Mouse (Mus musculus) common myeloid progenitor, adult 5-6 weeks (primary cell): ENCODE measurements around the gene Gm47283. TPM values are rescaled to one million over a fixed set of nuclear protein-coding genes. Genes with fewer than 3 reads are reported as not detected.
"Not testable (repeated sequence)": the region's sequence is repeated elsewhere in the genome, so short reads cannot be mapped to it uniquely, and the experiment has no call there.

Experiments
- ATAC-seq: replicated peaks from 2 replicates; pipeline ENCODE4 v1.8.0; 2016; ENCODE audit warnings: low read depth, mild to moderate bottlenecking, moderate TSS enrichment, inconsistent platforms; ENCODE audit not compliant: poor library complexity, severe bottlenecking
- total RNA-seq: library from RNA; stranded (forward); fragments of 200-1000, 187-1606 nt; gene quantifications from 2 replicates; pipeline ENCODE4 v1.2.3, GENCODE M21; 2017

The Gm47283 gene
- total RNA-seq, result not detected in 2 replicates

DNA sequence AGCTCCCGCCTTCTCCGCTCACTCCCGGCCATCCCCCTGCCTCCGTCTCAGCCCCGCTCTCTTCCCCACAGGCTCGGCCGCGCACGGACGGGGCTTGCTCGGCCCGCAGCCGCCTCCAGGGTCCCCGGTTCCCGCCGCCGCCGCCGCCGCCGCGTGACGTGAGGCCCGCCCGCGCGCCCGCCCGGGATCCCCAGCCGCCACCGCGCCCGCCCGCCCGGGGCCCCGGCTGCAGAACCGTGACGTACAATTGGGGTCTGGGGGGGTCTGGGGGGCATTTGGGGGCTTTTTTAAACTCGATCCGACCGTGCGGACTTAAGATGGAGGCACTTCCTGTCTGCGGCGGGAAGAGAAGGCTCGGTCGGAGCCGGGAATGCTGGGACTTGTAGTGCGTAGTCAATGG, at the start of gene Gm47283:
TSS of gene Gm47283 (plus strand) at position 301 of the 400 bp plus-strand sequence.
- not testable (repeated sequence) for ATAC-seq

DNA sequence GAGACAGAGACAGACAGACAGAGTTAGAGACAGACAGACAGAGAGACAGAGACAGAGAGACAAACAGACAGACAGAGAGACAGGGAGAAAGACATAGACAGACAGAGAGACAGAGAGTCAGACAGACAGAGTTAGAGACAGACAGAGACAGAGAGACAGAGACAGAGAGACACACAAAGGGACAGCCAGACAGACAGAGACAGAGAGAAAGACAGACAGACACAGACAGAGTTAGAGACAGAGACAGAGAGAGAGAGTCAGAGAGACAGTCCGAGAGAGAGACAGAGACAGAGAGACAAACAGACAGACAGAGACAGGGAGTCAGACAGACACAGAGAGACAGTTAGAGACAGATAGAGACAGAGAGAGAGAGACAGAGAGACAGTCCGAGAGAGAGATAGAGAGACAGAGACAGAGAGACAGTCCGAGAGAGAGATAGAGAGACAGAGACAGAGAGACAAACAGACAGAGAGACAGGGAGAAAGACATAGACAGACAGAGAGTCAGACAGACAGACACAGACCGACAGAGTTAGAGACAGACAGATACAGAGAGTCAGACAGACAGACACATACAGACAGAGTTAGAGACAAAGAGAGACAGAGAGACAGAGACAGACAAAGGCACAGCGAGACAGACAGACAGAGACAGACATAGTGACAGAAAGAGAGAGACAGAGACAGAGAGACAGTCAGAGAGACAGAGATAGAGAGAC, 49.2 kb upstream of the Gm47283 start:
- not testable (repeated sequence) for ATAC-seq

DNA sequence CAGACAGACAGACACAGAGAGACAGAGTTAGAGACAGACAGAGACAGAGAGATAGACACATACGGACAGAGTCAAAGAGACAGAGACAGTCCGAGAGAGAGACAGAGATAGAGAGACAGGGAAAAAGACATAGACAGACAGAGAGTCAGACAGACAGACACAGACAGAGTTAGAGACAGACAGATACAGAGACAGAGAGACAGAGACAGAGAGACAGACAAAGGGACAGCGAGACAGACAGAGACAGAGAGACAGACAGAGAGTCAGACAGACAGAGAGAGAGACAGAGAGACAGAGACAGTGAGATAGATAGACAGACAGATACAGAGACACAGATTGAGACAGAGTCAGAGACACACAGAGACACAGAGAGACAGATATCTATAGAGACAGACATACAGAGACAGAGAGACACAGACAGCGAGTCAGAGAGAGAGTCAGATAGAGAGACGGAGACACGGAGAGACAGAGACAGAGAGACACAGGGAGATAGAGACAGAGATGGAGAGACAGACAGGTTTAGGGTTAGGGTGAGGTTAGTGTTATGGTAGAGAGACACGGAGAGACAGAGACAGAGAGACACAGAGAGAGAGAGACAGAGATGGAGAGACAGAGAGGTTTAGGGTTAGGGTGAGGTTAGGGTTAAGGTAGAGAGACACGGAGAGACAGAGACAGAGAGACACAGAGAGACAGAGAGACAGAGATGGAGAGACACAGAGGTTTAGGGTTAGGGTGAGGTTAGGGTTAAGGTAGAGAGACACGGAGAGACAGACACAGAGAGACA, 48.1 kb upstream of the Gm47283 start:
- ATAC-seq, result not testable (repeated sequence)

DNA sequence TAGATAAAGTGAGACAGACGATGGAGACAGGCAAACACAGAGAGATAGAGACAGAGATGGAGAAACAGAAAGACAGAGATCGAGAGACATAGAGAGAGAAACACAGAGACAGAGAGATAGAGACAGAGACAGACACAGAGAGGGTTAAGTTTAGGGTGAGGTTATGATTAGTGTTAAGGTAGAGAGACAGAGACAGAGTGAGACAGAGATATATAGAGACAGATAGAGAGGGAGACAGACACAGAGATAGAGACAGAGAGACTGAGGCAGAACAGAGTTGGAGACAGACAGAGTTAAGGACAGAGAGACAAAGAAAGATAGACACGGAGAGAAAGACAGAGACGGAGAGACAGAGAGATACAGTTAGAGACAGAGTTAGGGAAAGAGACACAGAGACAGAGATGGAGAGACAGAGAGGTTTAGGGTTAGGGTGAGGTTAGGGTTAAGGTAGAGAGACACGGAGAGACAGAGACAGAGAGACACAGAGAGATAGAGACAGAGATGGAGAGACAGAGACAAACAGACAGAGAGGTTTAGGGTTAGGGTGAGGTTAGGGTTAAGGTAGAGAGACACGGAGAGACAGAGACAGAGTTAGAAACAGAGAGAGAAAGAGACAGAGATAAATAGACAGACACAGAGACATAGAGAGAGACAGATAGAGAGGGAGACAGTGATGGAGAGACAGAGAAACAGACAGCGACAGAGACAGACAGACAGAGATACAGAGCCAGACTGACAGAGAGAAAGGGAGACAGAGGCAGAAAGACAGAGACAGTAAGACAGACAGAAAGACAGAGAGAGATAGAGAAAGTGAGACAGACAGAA, 46.7 kb upstream of the Gm47283 start:
- no peak for ATAC-seq

DNA sequence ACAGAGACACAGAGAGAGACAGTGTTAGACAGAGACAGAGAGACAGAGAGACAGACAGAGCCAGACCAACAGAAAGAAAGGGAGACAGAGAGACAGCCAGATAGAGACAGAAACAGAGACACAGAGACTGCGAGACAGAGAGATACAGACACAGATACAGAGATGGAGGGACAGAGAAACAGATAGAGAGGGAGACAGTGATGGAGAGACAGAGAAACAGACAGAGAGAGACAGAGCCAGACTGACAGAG, 46.2 kb upstream of the Gm47283 start:
- no peak for ATAC-seq

DNA sequence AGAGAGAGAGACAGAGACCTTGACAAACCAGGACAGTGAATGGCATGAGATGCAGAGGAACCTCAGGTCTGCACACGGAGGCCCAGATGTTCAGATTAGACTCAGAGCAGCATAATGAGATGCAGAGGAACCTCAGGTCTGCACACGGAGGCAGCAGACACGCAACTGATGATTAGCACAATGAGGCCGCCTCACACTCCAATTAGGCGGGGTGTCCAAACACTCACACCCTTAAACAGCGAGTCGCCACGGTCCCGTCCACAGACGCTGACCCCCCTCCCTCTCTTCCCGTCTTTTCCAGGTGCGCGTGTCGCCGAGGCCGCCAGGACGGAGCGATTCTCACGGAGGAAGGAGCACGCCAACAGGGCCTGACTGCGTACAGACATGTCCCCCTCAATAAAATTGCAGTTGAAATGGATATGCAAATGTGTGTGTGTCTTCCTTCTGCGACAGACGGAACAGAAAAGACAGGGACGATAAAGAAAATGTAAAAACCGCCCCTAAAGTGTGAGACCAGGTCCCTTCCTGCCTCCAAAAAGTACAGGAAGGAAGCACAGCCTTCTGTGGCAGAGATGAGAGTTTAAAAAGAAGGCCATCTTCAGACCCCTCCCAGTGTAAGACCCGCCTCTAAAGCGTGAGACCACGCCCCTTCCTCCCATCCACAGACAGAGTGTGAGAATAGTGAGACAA, 45.6 kb upstream of the Gm47283 start:
- peak; percentile 9 for ATAC-seq

DNA sequence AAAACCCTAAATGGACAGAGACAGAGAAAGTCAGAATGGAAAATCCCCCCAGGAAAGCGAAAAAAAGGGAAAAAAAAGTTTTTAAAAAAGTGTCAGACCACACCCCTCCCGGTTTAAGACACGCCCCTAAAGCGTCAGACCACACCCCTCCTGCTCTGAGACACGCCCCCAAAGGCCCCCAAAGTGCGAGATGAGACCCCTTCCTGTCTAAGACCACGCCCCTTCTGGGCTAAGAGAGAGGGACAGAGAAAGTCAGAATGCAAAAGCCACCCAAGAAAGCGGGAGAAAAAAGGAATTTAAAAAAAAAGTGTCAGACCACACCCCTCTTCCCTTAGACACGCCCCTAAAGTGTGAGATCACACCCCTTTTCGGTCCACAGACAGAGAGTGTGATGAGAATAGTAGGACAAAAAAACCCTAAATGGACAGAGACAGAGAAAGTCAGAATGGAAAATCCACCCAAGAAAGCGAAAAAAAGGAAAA, 45.0 kb upstream of the Gm47283 start:
- peak; percentile 13 for ATAC-seq

DNA sequence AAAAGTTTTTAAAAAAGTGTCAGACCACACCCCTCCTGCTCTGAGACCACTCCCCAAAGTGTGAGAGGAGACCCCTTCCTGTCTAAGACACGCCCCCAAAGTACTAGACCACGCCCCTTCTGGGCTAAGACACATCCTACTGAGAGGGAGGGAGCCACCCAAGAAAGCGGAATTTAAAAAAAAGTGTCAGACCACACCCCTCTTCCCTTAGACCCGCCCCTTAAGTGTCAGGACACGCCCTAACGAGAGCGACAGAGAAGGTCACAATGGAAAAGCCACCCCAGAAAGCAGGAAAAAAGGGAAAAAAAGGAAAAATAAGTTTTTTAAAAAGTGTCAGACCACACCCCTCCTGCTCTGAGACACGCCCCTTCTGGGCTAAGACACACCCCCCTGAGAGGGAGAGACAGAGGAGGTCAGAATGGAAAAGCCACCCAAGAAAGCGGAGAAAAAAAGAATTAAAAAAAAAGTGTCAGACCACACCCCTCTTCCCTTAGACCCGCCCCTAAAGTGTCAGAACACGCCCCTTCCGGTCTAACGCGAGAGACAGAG, 44.5 kb upstream of the Gm47283 start:
- ATAC-seq, result peak; percentile 23

DNA sequence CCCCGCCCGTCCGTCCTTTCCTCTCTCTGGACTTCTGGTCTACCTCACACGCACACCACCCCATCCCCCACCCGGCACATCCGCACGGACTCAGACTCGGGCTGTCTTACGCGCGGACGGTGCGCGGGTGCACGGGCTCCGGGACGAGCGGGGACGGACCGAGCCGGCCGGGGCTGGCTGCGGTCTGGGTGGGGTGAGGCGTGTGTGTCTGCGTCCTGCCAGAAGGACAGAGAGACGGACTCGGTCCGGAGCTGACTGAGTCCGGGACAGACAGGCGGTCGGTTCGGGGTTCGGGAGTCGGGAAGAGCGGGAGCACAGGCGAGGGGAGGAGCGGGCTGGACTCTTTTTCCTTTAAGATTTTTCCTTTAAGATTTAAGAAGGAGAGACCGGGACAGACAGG, 43.5 kb upstream of the Gm47283 start:
- ATAC-seq, result not testable (repeated sequence)

DNA sequence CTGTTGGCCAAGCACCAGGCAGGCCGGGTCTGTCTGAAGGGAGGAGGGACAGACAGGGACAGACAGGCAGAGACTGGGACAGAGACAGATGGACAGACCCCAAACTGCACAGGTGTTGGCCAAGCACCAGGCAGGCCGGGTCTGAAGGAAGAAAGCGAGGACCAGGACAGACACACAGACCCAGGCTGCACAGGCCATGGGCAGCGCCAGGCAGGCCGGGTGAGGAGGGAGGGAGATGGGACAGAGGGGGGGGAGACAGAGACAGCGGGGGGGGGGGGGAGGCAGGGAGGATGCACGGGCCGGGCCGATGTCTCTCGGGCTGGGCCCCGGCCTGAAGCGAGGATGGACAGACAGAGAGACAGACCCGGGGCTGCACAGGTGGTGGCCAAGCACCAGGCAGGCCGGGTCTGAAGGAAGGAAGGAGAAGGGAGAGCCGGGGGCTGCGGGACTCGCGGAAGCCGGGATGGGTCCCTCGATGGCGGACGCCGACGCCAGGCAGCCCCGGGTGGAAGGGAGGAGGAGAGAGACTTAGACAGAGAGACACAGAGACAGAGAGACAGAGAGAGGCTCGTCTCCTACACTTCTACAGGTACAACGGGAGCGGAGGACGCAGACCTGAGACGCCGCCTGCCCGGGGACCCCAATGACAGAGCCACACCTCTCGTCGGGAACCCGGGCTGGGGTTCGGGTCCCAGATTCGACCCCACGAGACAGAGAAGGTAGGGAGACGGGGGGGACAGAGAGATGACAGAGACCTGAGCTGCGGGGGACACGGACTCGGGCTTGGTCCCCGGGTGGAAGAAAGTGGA, 42.9 kb upstream of the Gm47283 start:
- ATAC-seq, result not testable (repeated sequence)

DNA sequence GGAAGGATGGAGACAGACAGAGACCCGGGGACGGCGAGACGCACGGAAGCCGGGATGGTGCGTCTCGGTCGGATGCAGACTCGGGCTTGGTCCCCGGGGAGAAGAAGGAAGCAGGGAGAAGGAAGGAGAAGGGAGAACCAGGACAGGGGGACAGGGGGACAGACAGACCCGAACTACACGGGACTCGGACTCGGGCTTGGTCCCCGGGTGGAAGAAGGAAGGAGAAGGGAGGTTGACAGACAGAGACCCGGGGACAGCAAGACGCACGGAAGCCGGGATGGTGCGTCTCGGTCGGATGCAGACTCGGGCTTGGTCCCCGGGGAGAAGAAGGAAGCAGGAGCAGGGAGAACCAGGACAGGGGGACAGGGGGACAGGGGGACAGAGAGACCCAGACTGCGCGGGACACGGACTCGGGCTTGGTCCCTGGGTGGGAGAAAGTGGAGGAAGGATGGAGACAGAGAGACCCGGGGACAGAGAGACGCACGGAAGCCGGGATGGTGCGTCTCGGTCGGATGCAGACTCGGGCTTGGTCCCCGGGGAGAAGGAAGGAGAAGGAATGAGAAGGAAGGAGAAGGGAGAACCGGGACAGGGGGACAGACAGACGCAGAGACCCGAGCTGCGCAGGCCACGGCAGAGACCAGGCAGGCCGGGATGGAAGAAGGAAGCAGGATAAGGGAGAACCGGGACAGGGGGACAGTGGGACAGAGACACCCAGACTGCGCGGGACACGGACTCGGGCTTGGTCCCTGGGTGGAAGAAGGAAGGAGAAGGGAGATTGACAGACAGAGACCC, 42.1 kb upstream of the Gm47283 start:
- not testable (repeated sequence) for ATAC-seq

DNA sequence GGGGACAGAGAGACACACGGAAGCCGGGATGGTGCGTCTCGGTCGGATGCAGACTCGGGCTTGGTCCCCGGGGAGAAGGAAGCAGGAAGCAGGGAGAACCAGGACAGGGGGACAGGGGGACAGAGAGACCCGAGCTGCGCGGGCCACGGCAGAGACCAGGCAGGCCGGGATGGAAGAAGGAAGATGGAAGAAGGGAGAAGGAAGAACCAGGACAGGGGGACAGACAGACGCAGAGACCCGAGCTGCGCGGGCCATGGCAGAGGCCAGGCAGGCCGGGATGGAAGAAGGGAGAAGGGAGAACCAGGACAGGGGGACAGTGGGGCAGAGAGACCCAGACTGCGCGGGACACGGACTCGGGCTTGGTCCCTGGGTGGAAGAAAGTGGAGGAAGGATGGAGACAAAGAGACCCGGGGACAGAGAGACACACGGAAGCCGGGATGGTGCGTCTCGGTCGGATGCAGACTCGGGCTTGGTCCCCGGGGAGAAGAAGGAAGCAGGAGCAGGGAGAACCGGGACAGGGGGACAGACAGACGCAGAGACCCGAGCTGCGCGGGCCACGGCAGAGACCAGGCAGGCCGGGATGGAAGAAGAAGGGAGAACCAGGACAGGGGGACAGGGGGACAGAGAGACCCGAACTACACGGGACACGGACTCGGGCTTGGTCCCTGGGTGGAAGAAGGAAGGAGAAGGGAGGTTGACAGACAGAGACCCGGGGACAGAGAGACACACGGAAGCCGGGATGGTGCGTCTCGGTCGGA, 41.3 kb upstream of the Gm47283 start:
- ATAC-seq, result not testable (repeated sequence)

DNA sequence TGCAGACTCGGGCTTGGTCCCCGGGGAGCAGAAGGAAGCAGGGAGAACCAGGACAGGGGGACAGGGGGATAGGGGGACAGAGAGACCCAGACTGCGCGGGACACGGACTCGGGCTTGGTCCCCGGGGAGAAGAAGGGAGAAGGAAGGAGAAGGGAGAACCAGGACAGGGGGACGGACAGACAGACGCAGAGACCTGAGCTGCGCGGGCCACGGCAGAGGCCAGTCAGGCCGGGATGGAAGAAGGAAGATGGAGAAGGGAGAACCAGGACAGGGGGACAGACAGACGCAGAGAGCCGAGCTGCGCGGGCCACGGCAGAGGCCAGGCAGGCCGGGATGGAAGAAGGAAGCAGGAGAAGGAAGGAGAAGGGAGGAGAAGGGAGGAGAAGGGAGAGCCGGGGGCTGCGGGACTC, 40.7 kb upstream of the Gm47283 start:
- no peak for ATAC-seq

DNA sequence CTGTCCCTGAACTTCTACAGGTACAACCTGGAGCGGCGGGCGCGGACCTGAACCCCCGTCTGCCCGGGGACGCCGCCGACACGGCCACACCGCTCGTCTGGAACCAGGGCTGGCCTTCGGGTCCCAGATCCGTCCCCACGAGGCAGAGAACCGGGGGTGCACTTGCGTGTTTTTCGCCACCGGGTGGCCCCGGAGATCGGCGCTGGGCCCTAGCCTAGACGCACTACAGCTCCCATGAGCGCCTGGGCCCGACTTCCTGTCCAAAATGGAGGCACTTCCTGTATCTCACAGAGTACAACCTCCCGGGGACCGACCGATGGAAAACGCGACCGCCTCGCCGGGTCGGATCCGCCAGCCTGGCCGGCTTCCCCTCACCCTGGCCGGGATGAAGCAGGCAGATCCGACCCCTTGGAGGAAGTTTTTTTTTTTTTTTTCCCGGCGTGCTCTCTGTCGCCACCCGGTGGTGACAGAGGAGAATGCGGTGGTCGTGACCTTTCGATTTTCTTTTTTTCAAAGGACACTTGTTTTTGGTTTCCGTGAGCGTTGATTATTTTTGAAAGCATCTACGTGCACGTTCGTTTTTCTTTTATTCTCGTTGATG, 40.1 kb upstream of the Gm47283 start:
- peak; percentile 71 for ATAC-seq

DNA sequence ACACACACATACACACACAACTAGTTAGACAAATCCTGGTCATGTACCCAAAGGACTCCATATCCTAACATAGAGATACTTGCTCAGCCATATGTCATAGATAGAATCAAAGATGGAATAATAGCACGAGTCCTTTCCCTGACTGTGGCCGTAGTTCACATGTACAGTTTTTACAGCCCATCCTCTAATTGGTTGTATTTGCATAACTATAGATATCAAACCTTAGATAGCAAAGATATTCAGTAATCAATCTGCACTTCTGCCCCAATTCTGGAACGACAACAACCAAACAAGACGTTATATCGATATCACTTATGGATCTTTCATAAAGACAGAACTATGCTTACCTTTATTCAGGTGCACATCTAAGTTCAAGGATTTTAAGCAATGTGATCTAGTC, 39.3 kb upstream of the Gm47283 start:
- not testable (repeated sequence) for ATAC-seq

DNA sequence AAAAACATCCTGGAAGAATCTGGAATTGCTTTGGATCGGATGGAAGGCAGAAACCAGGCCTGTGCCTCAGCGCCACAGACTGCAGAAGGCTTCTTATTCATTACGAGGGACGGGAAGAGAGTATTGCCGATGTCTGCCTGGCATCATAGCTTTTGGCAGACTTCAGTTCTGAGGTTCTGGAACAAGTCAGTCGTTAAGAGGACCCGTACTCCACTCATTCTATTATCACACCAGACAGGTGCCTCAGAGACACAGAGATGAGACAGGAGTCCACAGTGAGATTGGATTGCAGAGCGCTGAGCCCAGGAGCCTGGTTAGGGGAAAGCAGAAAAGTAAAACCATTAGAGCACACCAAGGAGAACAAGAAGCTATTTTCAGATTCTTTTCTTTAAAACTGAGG, 29.8 kb upstream of the Gm47283 start, which contains the start of gene Gm21860:
TSS of gene Gm21860 (minus strand) at position 101 of the 400 bp plus-strand sequence.
- not testable (repeated sequence) for ATAC-seq

DNA sequence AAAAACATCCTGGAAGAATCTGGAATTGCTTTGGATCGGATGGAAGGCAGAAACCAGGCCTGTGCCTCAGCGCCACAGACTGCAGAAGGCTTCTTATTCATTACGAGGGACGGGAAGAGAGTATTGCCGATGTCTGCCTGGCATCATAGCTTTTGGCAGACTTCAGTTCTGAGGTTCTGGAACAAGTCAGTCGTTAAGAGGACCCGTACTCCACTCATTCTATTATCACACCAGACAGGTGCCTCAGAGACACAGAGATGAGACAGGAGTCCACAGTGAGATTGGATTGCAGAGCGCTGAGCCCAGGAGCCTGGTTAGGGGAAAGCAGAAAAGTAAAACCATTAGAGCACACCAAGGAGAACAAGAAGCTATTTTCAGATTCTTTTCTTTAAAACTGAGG, 54.5 kb downstream of the Gm47283 start, which contains the start of gene Gm21748:
TSS of gene Gm21748 (minus strand) at position 101 of the 400 bp plus-strand sequence.
- not testable (repeated sequence) for ATAC-seq
